Comparison of ENCODE assay signal across 18 mouse cellular contexts in genomic region chr2:135409418-135410097, GRCm38 (mm10).
DNase-seq lines count a peak whose midpoint lies in the region; ATAC-seq and TF ChIP-seq lines count a peak whose summit lies in the region.
"Had no signal": no experiment of that assay in that cellular context is flagged by ENCODE, and none has a peak within 500 bp of the region (broad histone marks: within the 10 kb centered on the region; RNA-seq: fewer than 3 reads in every experiment).

No protein-coding gene starts in this region.

- H3K4me3 ChIP-seq in heart, embryonic 11.5 days (ENCODE audit: low read depth, low read length), result no peak overlapping the region
- no peak overlapping the region for H3K4me3 ChIP-seq in intestine, embryonic 16.5 days (ENCODE audit: low read length)
- H3K4me3 ChIP-seq in intestine, postnatal 0 days (ENCODE audit: low read depth, low read length), result no peak overlapping the region
- H3K4me3 ChIP-seq in hindbrain, embryonic 12.5 days, result no peak overlapping the region
- H3K4me3 ChIP-seq in midbrain, embryonic 15.5 days, result no peak overlapping the region
- H3K4me3 ChIP-seq: erythroblast, embryonic 14.5 days; kidney, embryonic 15.5 days; liver, embryonic 15.5 days; myocyte had no signal

- WGBS in heart, embryonic 11.5 days (ENCODE audit: insufficient replicate concordance), result 47% methylated on average over 5 of the region's 5 CpGs
- WGBS in intestine, embryonic 16.5 days, result 70% methylated on average over 5 of the region's 5 CpGs
- 67% methylated on average over 5 of the region's 5 CpGs for WGBS in intestine, postnatal 0 days
- WGBS in hindbrain, embryonic 12.5 days, result 27% methylated on average over 5 of the region's 5 CpGs
- WGBS in midbrain, embryonic 15.5 days, result 11% methylated on average over 5 of the region's 5 CpGs

- peak overlapping the region; percentile 71 for H3K27ac ChIP-seq in heart, embryonic 11.5 days (ENCODE audit: low read depth, low read length)
- H3K27ac ChIP-seq in intestine, embryonic 16.5 days (ENCODE audit: low read length), result no peak overlapping the region
- no peak overlapping the region for H3K27ac ChIP-seq in intestine, postnatal 0 days (ENCODE audit: low read depth, low read length)
- H3K27ac ChIP-seq in hindbrain, embryonic 12.5 days, result peak overlapping the region; percentile 44
- peak overlapping the region; percentile 58 for H3K27ac ChIP-seq in midbrain, embryonic 15.5 days
- H3K27ac ChIP-seq: kidney, embryonic 15.5 days; liver, embryonic 15.5 days; stomach, postnatal 0 days had no signal

- H3K9ac ChIP-seq in heart, embryonic 11.5 days (ENCODE audit: low read depth, low read length), result no peak overlapping the region
- H3K9ac ChIP-seq in intestine, embryonic 16.5 days (ENCODE audit: low read depth, low read length), result no peak overlapping the region
- H3K9ac ChIP-seq in intestine, postnatal 0 days (ENCODE audit: low read depth, low read length), result no peak overlapping the region
- H3K9ac ChIP-seq in hindbrain, embryonic 12.5 days, result no peak overlapping the region
- no peak overlapping the region for H3K9ac ChIP-seq in midbrain, embryonic 15.5 days
- H3K9ac ChIP-seq: kidney, embryonic 15.5 days; liver, embryonic 15.5 days had no signal

- H3K9me3 ChIP-seq in heart, embryonic 11.5 days (replicated peaks; ENCODE audit: control insufficient read depth, low read length), result no peaks in the 10 kb centered on the region
- H3K9me3 ChIP-seq in intestine, embryonic 16.5 days (ENCODE audit: control insufficient read depth, low read length), result no peaks in the 10 kb centered on the region
- no peaks in the 10 kb centered on the region for H3K9me3 ChIP-seq in intestine, postnatal 0 days (ENCODE audit: control insufficient read depth)
- no peaks in the 10 kb centered on the region for H3K9me3 ChIP-seq in hindbrain, embryonic 12.5 days (replicated peaks)
- H3K9me3 ChIP-seq in midbrain, embryonic 15.5 days, result no peaks in the 10 kb centered on the region
- H3K9me3 ChIP-seq: kidney, embryonic 15.5 days; liver, embryonic 15.5 days had no signal

- no peaks in the 10 kb centered on the region for H3K36me3 ChIP-seq in heart, embryonic 11.5 days (ENCODE audit: control insufficient read depth, insufficient read depth, low read length)
- H3K36me3 ChIP-seq in intestine, embryonic 16.5 days (ENCODE audit: control insufficient read depth, insufficient read depth, low read length), result no peaks in the 10 kb centered on the region
- no peaks in the 10 kb centered on the region for H3K36me3 ChIP-seq in intestine, postnatal 0 days (ENCODE audit: control insufficient read depth, insufficient read depth)
- no peaks in the 10 kb centered on the region for H3K36me3 ChIP-seq in hindbrain, embryonic 12.5 days
- no peaks in the 10 kb centered on the region for H3K36me3 ChIP-seq in midbrain, embryonic 15.5 days (replicated peaks)
- H3K36me3 ChIP-seq: kidney, embryonic 15.5 days; liver, embryonic 15.5 days had no signal

- no peak for TF ChIP-seq CTCF in intestine, postnatal 0 days (IDR thresholded peaks at IDR 0.05; ENCODE audit: low read depth)

- H3K4me2 ChIP-seq in heart, embryonic 11.5 days, result no peak overlapping the region
- no peak overlapping the region for H3K4me2 ChIP-seq in intestine, embryonic 16.5 days (ENCODE audit: low read depth, low read length)
- no peak overlapping the region for H3K4me2 ChIP-seq in intestine, postnatal 0 days (replicated peaks; ENCODE audit: low read depth)
- no peak overlapping the region for H3K4me2 ChIP-seq in hindbrain, embryonic 12.5 days (replicated peaks)
- H3K4me2 ChIP-seq in midbrain, embryonic 15.5 days, result no peak overlapping the region
- H3K4me2 ChIP-seq: kidney, embryonic 15.5 days; liver, embryonic 15.5 days had no signal

- H3K27me3 ChIP-seq in heart, embryonic 11.5 days (ENCODE audit: control insufficient read depth, insufficient read depth, low read length), result no peaks in the 10 kb centered on the region
- no peaks in the 10 kb centered on the region for H3K27me3 ChIP-seq in intestine, embryonic 16.5 days (replicated peaks; ENCODE audit: control insufficient read depth, insufficient read depth, low read length)
- H3K27me3 ChIP-seq in intestine, postnatal 0 days (replicated peaks; ENCODE audit: control insufficient read depth, insufficient read depth, low read length), result no peaks in the 10 kb centered on the region
- no peaks in the 10 kb centered on the region for H3K27me3 ChIP-seq in hindbrain, embryonic 12.5 days
- no peaks in the 10 kb centered on the region for H3K27me3 ChIP-seq in midbrain, embryonic 15.5 days (replicated peaks)
- H3K27me3 ChIP-seq: kidney, embryonic 15.5 days; liver, embryonic 15.5 days had no signal

- ATAC-seq in heart, embryonic 11.5 days (replicated peaks; ENCODE audit: insufficient number of reproducible peaks, low FRiP score, low TSS enrichment), result no peak
- peak; percentile 36; the same call in 1 of the 2 replicates for ATAC-seq in intestine, embryonic 16.5 days
- no peak for ATAC-seq in intestine, postnatal 0 days
- peak; percentile 68 for ATAC-seq in hindbrain, embryonic 12.5 days (ENCODE audit: low FRiP score)
- peak; percentile 76 for ATAC-seq in midbrain, embryonic 15.5 days (replicated peaks)
- ATAC-seq: lung, postnatal 0 days had no signal

- intact Hi-C loops in heart, postnatal 14 days (cut with DNase I), result no loop called here

- no peak for DNase-seq in heart, postnatal 14 days
- no peak for DNase-seq in ovary, postnatal 36 days (ENCODE audit: low spot score)
- no peak for DNase-seq in adrenal gland, adult 2 months
- DNase-seq: adrenal gland, postnatal 25 days; B cell, adult 2 months; cerebellum, adult 2 months; right cerebral cortex, postnatal 25 days had no signal

- H3K4me1 ChIP-seq in heart, embryonic 11.5 days (ENCODE audit: control insufficient read depth, insufficient read depth, low read length), result peaks cover 8% of the 10 kb centered on the region; the same call in 1 of the 2 replicates
- no peaks in the 10 kb centered on the region for H3K4me1 ChIP-seq in intestine, embryonic 16.5 days (ENCODE audit: control insufficient read depth, insufficient read depth, low read length)
- H3K4me1 ChIP-seq in intestine, postnatal 0 days (replicated peaks; ENCODE audit: control insufficient read depth, insufficient read depth, low read length), result no peaks in the 10 kb centered on the region
- H3K4me1 ChIP-seq in hindbrain, embryonic 12.5 days, result peaks cover 5% of the 10 kb centered on the region
- H3K4me1 ChIP-seq in midbrain, embryonic 15.5 days, result peaks cover 7% of the 10 kb centered on the region
- H3K4me1 ChIP-seq: kidney, embryonic 15.5 days; liver, embryonic 15.5 days had no signal

Comparison
In these comparisons a context has a peak if more than half of its experiments do, and no peak if none do; other contexts are left out.
1. ATAC-seq: peak in intestine, embryonic 16.5 days (single experiment), hindbrain, embryonic 12.5 days (single experiment) and midbrain, embryonic 15.5 days (single experiment); none in heart, embryonic 11.5 days (single experiment) and intestine, postnatal 0 days (single experiment).
2. H3K27ac ChIP-seq: peak in heart, embryonic 11.5 days (single experiment), hindbrain, embryonic 12.5 days (single experiment) and midbrain, embryonic 15.5 days (single experiment); none in intestine, embryonic 16.5 days (single experiment) and intestine, postnatal 0 days (single experiment).